In genomic region chr5:101826531-101826970, GRCm38 (mm10) we compare ENCODE assay signal across 8 mouse cellular contexts.
DNase-seq lines count a peak whose midpoint lies in the region; ATAC-seq and TF ChIP-seq lines count a peak whose summit lies in the region.

No protein-coding gene starts in this region.

- no peaks in the 10 kb centered on the region for H3K9me3 ChIP-seq in erythroblast, embryonic 14.5 days (ENCODE audit: control insufficient read depth, low read length)
- H3K9me3 ChIP-seq in heart, embryonic 16.5 days (replicated peaks; ENCODE audit: control insufficient read depth, low read length): no peaks in the 10 kb centered on the region
- H3K9me3 ChIP-seq in kidney, postnatal 0 days (replicated peaks; ENCODE audit: low read length): no peaks in the 10 kb centered on the region

- CTCF ChIA-PET in Patski (lab: Charles Lee): interaction anchor here (0.8 to 1.3 kb wide), 2 partner anchors 11 to 67 kb away, joined by 3 read pairs; no protein-coding TSS in a partner anchor

- H3K4me1 ChIP-seq in erythroblast, embryonic 14.5 days (ENCODE audit: control insufficient read depth): peaks cover 17% of the 10 kb centered on the region
- H3K4me1 ChIP-seq in heart, embryonic 16.5 days (ENCODE audit: control insufficient read depth, insufficient read depth, low read length): peaks cover 13% of the 10 kb centered on the region
- H3K4me1 ChIP-seq in kidney, postnatal 0 days (replicated peaks; ENCODE audit: insufficient read depth, low read length): peaks cover 7% of the 10 kb centered on the region; the same call in 1 of the 2 replicates

- no peak overlapping the region for H3K9ac ChIP-seq in heart, embryonic 16.5 days (ENCODE audit: low read length)
- no peak overlapping the region for H3K9ac ChIP-seq in kidney, postnatal 0 days (ENCODE audit: low read depth, low read length)

- H3K36me3 ChIP-seq in erythroblast, embryonic 14.5 days (ENCODE audit: control insufficient read depth): no peaks in the 10 kb centered on the region
- no peaks in the 10 kb centered on the region for H3K36me3 ChIP-seq in heart, embryonic 16.5 days (ENCODE audit: control insufficient read depth, insufficient read depth)
- no peaks in the 10 kb centered on the region for H3K36me3 ChIP-seq in kidney, postnatal 0 days (ENCODE audit: insufficient read depth, low read length)

- POLR2A ChIA-PET in Patski (lab: Charles Lee): no interaction called here

- peak; percentile 77 for ATAC-seq in Patski
- peak; percentile 84 for ATAC-seq in heart, embryonic 16.5 days (replicated peaks; ENCODE audit: extremely low read depth, insufficient read depth, low FRiP score)
- ATAC-seq in kidney, postnatal 0 days (replicated peaks; ENCODE audit: low FRiP score, low read depth): peak; percentile 57

- in situ Hi-C loops in Patski (cut with MboI; ENCODE audit: low pct_unique_long_range_greater_than_20kb): no loop called here

- no peaks in the 10 kb centered on the region for H3K27me3 ChIP-seq in Patski
- H3K27me3 ChIP-seq in erythroblast, embryonic 14.5 days (ENCODE audit: control insufficient read depth): peaks cover 19% of the 10 kb centered on the region
- no peaks in the 10 kb centered on the region for H3K27me3 ChIP-seq in heart, embryonic 16.5 days (ENCODE audit: control insufficient read depth, insufficient read depth, low read length)
- no peaks in the 10 kb centered on the region for H3K27me3 ChIP-seq in kidney, postnatal 0 days (ENCODE audit: insufficient read depth, low read length)

- WGBS in heart, embryonic 16.5 days: 4% methylated on average over 15 of the region's 15 CpGs
- WGBS in kidney, postnatal 0 days: 8% methylated on average over 15 of the region's 15 CpGs

- peak overlapping the region; percentile 40 for H3K4me3 ChIP-seq in erythroblast, embryonic 14.5 days (replicated peaks)
- peak overlapping the region; percentile 8; the same call in 1 of the 2 replicates for H3K4me3 ChIP-seq in heart, embryonic 16.5 days (ENCODE audit: low read length)
- no peak overlapping the region for H3K4me3 ChIP-seq in kidney, postnatal 0 days (replicated peaks; ENCODE audit: low read depth, low read length)

- peak; percentile 61 for DNase-seq in Patski (ENCODE audit: low read depth, low spot score)
- peak; percentile 84 for DNase-seq in brain, embryonic 14.5 days (ENCODE audit: low read depth)
- DNase-seq in kidney, postnatal 0 days (ENCODE audit: low spot score): peak; percentile 65
- peak; percentile 68 for DNase-seq in lung, postnatal 10 days
- DNase-seq in ovary, postnatal 10 days (ENCODE audit: low spot score): peak; percentile 13
- no peak for DNase-seq in natural killer cell, adult 2 months (ENCODE audit: low spot score in 2 of 2)

- H3K4me2 ChIP-seq in heart, embryonic 16.5 days (ENCODE audit: low read depth, low read length): peak overlapping the region; percentile 56
- H3K4me2 ChIP-seq in kidney, postnatal 0 days (ENCODE audit: low read length): peak overlapping the region; percentile 33

- H3K27ac ChIP-seq in heart, embryonic 16.5 days (ENCODE audit: low read length): no peak overlapping the region
- H3K27ac ChIP-seq in kidney, postnatal 0 days: no peak overlapping the region

- no peak for TF ChIP-seq POLR2A in brain, embryonic 14.5 days (IDR thresholded peaks at IDR 0.05; ENCODE audit: borderline replicate concordance, extremely low read depth, insufficient read depth, insufficient read length, poor library complexity, severe bottlenecking)

- TF ChIP-seq CTCF in Patski (IDR thresholded peaks at IDR 0.05): no peak
- TF ChIP-seq CTCF in brain, embryonic 14.5 days (IDR thresholded peaks at IDR 0.05; ENCODE audit: borderline replicate concordance, extremely low read depth, insufficient read depth, insufficient read length): no peak
- no peak for TF ChIP-seq CTCF in kidney, postnatal 0 days (IDR thresholded peaks at IDR 0.05; ENCODE audit: low read depth)

Comparison
In these comparisons a context has a peak if more than half of its experiments do, and no peak if none do; other contexts are left out.
1. DNase-seq: peak in Patski (single experiment), brain, embryonic 14.5 days (single experiment), kidney, postnatal 0 days (single experiment), lung, postnatal 10 days (single experiment) and ovary, postnatal 10 days (single experiment); none in natural killer cell, adult 2 months (0 of 2).
2. Peak in every context shown above with its lines, with median percentiles within 50 percentile points of each other: ATAC-seq.